Mouse (Mus musculus) brain, embryonic 14.5 days (tissue): Measurements from ENCODE around the gene Sbf2.

Source experiments
- CTCF ChIP-seq: fragments of 200-500 bp; IDR thresholded peaks from 2 replicates; pipeline ENCODE4 v1.5.1; 2012; ENCODE audit warnings: inconsistent platforms, mild to moderate bottlenecking, moderate library complexity, borderline replicate concordance; ENCODE audit not compliant: insufficient read depth, insufficient read length; ENCODE audit errors: extremely low read depth
- POLR2A ChIP-seq: fragments of 200-500 bp; IDR thresholded peaks from 2 replicates; pipeline ENCODE4 v1.6.1; 2012; ENCODE audit warnings: mild to moderate bottlenecking, inconsistent platforms, borderline replicate concordance; ENCODE audit not compliant: poor library complexity, insufficient read depth, insufficient read length, severe bottlenecking; ENCODE audit errors: extremely low read depth

DNA sequence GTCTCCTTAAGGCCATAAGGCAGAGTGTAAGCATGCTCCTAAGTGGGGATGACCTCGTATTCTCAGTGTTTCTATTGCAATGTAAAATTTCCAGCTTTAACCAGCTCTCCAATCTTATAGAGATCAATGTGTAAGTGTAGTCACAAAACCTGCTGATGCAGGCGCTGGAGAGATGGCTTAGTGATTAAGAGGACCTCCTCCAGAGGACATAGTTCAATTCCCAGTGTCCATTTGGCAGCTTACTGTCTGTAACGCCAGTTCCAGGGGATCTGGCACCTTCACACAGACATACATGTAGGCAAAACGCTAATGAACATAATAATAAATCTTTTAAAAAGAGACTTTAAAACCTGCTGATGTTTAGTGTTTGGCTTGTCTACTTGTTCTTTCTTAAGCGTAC is 200.4 kb downstream of the Sbf2 start:
- no peak for TF ChIP-seq POLR2A
- TF ChIP-seq CTCF: no peak
